10 mouse cellular contexts compared by ENCODE assay signal in the genomic region with DNA sequence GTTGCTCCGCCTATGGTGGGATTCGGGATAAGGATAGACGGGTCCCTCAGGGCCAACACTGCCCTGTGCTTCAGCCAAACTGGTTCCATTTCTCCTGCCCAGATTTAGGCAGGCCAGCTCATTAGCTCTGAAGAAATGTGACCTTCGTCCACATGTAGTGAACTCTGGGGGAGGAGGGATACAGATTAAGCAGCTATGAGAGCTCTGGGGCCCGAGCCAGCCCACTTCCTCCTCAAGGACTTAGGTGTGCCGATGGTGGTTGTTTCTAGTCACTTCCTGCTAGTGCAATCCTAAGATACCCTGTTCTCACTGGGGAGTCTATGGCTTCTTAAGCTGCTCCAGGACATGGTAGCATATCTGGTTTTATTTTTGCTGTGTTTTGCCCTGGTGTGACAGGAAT. TPM values are rescaled to one million over a fixed set of nuclear protein-coding genes. Genes with fewer than 3 reads are reported as not detected.
A peak's percentile ranks its signal among the peaks of the same experiment; 100 is the strongest.
DNase-seq lines count a peak whose midpoint lies in the region; ATAC-seq and TF ChIP-seq lines count a peak whose summit lies in the region.
"Had no signal": no experiment of that assay in that cellular context is flagged by ENCODE, and none has a peak within 500 bp of the region (broad histone marks: within the 10 kb centered on the region; RNA-seq: fewer than 3 reads in every experiment).

No protein-coding gene starts in this region.

- dilution Hi-C loops in CH12.LX (cut with MboI; ENCODE audit: extremely low pct_ligation_motif_present, extremely low pct_unique_long_range_greater_than_20kb, low sequenced_read_pairs), result no loop called here

- peak; percentile 84 for DNase-seq in kidney, adult 2 months
- DNase-seq in kidney, postnatal 14 days, result no peak
- DNase-seq in CH12.LX (ENCODE audit: extremely low read depth), result peak; percentile 38
- DNase-seq in kidney, postnatal 36 days, result peak; percentile 72 to 81
- DNase-seq in left cerebral cortex, postnatal 14 days (ENCODE audit: low spot score in 2 of 2), result no peak
- no peak for DNase-seq in left cerebral cortex, postnatal 10 days (ENCODE audit: extremely low spot score in 1 of 2, low spot score in 2 of 2)

- H3K9ac ChIP-seq in CH12.LX (ENCODE audit: insufficient read depth, low read depth), result no peak overlapping the region
- no peak overlapping the region for H3K9ac ChIP-seq in hindbrain, embryonic 13.5 days

- no peak overlapping the region for H3K4me2 ChIP-seq in CH12.LX (ENCODE audit: insufficient read depth, low read depth, poor library complexity, severe bottlenecking)
- no peak overlapping the region for H3K4me2 ChIP-seq in hindbrain, embryonic 13.5 days

- no peaks in the 10 kb centered on the region for H3K79me2 ChIP-seq in CH12.LX (replicated peaks; ENCODE audit: control insufficient read depth, extremely low read depth, insufficient read depth, poor library complexity, severe bottlenecking)

- H3K4me3 ChIP-seq in kidney, adult 2 months (ENCODE audit: insufficient read depth, low read depth, low read length), result no peak overlapping the region
- H3K4me3 ChIP-seq in CH12.LX (replicated peaks in 1 of 3; ENCODE audit: low read depth in 2 of 3, low read length in 2 of 3, poor library complexity in 1 of 3), result no peak overlapping the region
- H3K4me3 ChIP-seq in small intestine, adult 2 months (ENCODE audit: low read depth, low read length), result no peak overlapping the region
- H3K4me3 ChIP-seq in hindbrain, embryonic 13.5 days, result no peak overlapping the region
- H3K4me3 ChIP-seq: heart, adult 2 months had no signal

- no peak for TF ChIP-seq CTCF in kidney, adult 2 months (conservative IDR thresholded peaks at IDR 0.05; ENCODE audit: insufficient read depth, insufficient read length, low read depth, low read length)
- no peak for TF ChIP-seq CTCF in CH12.LX (conservative IDR thresholded peaks at IDR 0.05 in 1 of 2, IDR thresholded peaks at IDR 0.05 in 1 of 2; ENCODE audit: low read depth in 2 of 2, low read length in 2 of 2)
- TF ChIP-seq CTCF in small intestine, adult 2 months (IDR thresholded peaks at IDR 0.05; ENCODE audit: extremely low read depth, insufficient read length, insufficient replicate concordance, low read depth, low read length), result no peak

- intact Hi-C loops in left cerebral cortex, postnatal 14 days (cut with DNase I), result no loop called here
- intact Hi-C loops in left cerebral cortex, postnatal 10 days (cut with DNase I), result no loop called here

- TF ChIP-seq EP300 in CH12.LX (IDR thresholded peaks at IDR 0.05; ENCODE audit: low read length), result no peak

- peaks cover 34% of the 10 kb centered on the region for H3K4me1 ChIP-seq in kidney, adult 2 months (ENCODE audit: control insufficient read depth, insufficient read depth, low read length)
- H3K4me1 ChIP-seq in CH12.LX (ENCODE audit: control insufficient read depth in 1 of 2, insufficient read depth in 2 of 2), result peaks cover 8 to 40% of the 10 kb centered on the region in 2 experiments
- peaks cover 42% of the 10 kb centered on the region for H3K4me1 ChIP-seq in small intestine, adult 2 months (ENCODE audit: control insufficient read depth, insufficient read depth, insufficient read length, low read length)
- H3K4me1 ChIP-seq in hindbrain, embryonic 13.5 days (replicated peaks), result no peaks in the 10 kb centered on the region

- no peaks in the 10 kb centered on the region for H3K36me3 ChIP-seq in kidney, adult 2 months (ENCODE audit: control insufficient read depth, insufficient read depth, low read length)
- H3K36me3 ChIP-seq in CH12.LX (replicated peaks in 1 of 2; ENCODE audit: control insufficient read depth in 1 of 2, insufficient read depth in 1 of 2, low read length in 1 of 2), result peaks cover 5 to 35% of the 10 kb centered on the region in 2 experiments
- H3K36me3 ChIP-seq in small intestine, adult 2 months (ENCODE audit: control insufficient read depth, insufficient read depth, low read length), result peaks cover 21% of the 10 kb centered on the region
- no peaks in the 10 kb centered on the region for H3K36me3 ChIP-seq in hindbrain, embryonic 13.5 days

- no peak for ATAC-seq in hindbrain, embryonic 13.5 days (ENCODE audit: low FRiP score)

- TF ChIP-seq RAD21 in CH12.LX (IDR thresholded peaks at IDR 0.05; ENCODE audit: low read depth, low read length), result no peak

- H3K9me3 ChIP-seq in CH12.LX (replicated peaks; ENCODE audit: low read length), result no peaks in the 10 kb centered on the region
- no peaks in the 10 kb centered on the region for H3K9me3 ChIP-seq in hindbrain, embryonic 13.5 days
- H3K9me3 ChIP-seq: G1E had no signal

- peak overlapping the region; percentile 4 for H3K27ac ChIP-seq in kidney, adult 2 months (ENCODE audit: insufficient read depth, low read depth, low read length)
- H3K27ac ChIP-seq in CH12.LX (ENCODE audit: insufficient read depth, low read depth), result no peak overlapping the region
- peak overlapping the region; percentile 51 for H3K27ac ChIP-seq in small intestine, adult 2 months (ENCODE audit: insufficient read depth, low read depth, low read length)
- H3K27ac ChIP-seq in hindbrain, embryonic 13.5 days, result no peak overlapping the region
- H3K27ac ChIP-seq: heart, adult 2 months had no signal

- in situ Hi-C loops in CH12.LX (cut with MboI; ENCODE audit: low pct_ligation_motif_present, low pct_unique_long_range_greater_than_20kb, low sequenced_read_pairs), result no loop called here

- H3K27me3 ChIP-seq in kidney, adult 2 months (replicated peaks; ENCODE audit: control insufficient read depth, insufficient read depth, low read length), result no peaks in the 10 kb centered on the region
- no peaks in the 10 kb centered on the region for H3K27me3 ChIP-seq in CH12.LX (replicated peaks)
- no peaks in the 10 kb centered on the region for H3K27me3 ChIP-seq in small intestine, adult 2 months (ENCODE audit: control insufficient read depth, insufficient read depth, low read length)
- H3K27me3 ChIP-seq in hindbrain, embryonic 13.5 days, result no peaks in the 10 kb centered on the region

- no peak for TF ChIP-seq POLR2A in kidney, adult 2 months (IDR thresholded peaks at IDR 0.05; ENCODE audit: low read depth, low read length)
- TF ChIP-seq POLR2A in CH12.LX (IDR thresholded peaks at IDR 0.05; ENCODE audit: low read depth, low read length), result no peak
- TF ChIP-seq POLR2A in small intestine, adult 2 months (IDR thresholded peaks at IDR 0.05; ENCODE audit: low read depth, low read length), result no peak

- WGBS in kidney, adult 2 months, result 24% methylated on average over 6 of the region's 6 CpGs
- 19% methylated on average over 6 of the region's 6 CpGs for WGBS in small intestine, adult 2 months
- WGBS in hindbrain, embryonic 13.5 days, result 86% methylated on average over 6 of the region's 6 CpGs

TF ChIP-seq in CH12.LX, 34 proteins besides CTCF, POLR2A, EP300 and RAD21:
- no peak for TF ChIP-seq JUND (conservative IDR thresholded peaks at IDR 0.05; ENCODE audit: low read depth, low read length)
- TF ChIP-seq POLR2AphosphoS2 (IDR thresholded peaks at IDR 0.05; ENCODE audit: low read depth, low read length), result no peak
- no peak for TF ChIP-seq CHD1 (IDR thresholded peaks at IDR 0.05; ENCODE audit: low read depth, low read length)
- no peak for TF ChIP-seq USF1 (IDR thresholded peaks at IDR 0.05; ENCODE audit: low read depth, low read length)
- no peak for TF ChIP-seq ZNF384 (IDR thresholded peaks at IDR 0.05; ENCODE audit: low read depth, low read length)
- no peak for TF ChIP-seq USF2 (conservative IDR thresholded peaks at IDR 0.05; ENCODE audit: low read depth, low read length)

RNA-seq across cellular contexts. Expression of a gene that starts 16.3 kb away (rescaled TPM):
- 68.6 and 81.9 TPM in 2 replicates for polyA plus RNA-seq in kidney, adult 2 months (2012; rRNA removed)
- total RNA-seq in CH12.LX (2012; rRNA removed) (11.2 and 12.8 TPM in 2 replicates), CH12.LX (2014; rRNA removed) (5.8 and 6.2 TPM in 2 replicates)
- 16.0 and 16.4 TPM in 2 replicates for polyA plus RNA-seq in CH12.LX (2012; ENCODE audit: insufficient read length, low read depth)
- 195 and 289 TPM in 2 replicates for polyA plus RNA-seq in small intestine, adult 2 months (2012; rRNA removed)
- 1 to 10 TPM; 7.2 to 7.4 TPM for total RNA-seq in left cerebral cortex, postnatal 14 days (2021)
- polyA plus RNA-seq in hindbrain, embryonic 13.5 days (2015; fragmentation: Nextera tagmentation; extraction: Ambion mirVana), result 4.2 and 5.7 TPM in 2 replicates
- total RNA-seq in left cerebral cortex, postnatal 10 days (2021), result 10 to 100 TPM in 1 of 2 experiments, 1 to 10 TPM in 1; 6.7 to 10.8 TPM

RNA-seq across cellular contexts. Expression of a gene that starts 33.2 kb away (rescaled TPM):
- 159 and 170 TPM in 2 replicates for polyA plus RNA-seq in kidney, adult 2 months (2012; rRNA removed)
- total RNA-seq in CH12.LX (2012; rRNA removed) (39.1 and 42.5 TPM in 2 replicates), CH12.LX (2014; rRNA removed) (39.1 and 41.9 TPM in 2 replicates)
- 24.7 and 26.0 TPM in 2 replicates for polyA plus RNA-seq in CH12.LX (2012; ENCODE audit: insufficient read length, low read depth)
- polyA plus RNA-seq in small intestine, adult 2 months (2012; rRNA removed), result 139 and 169 TPM in 2 replicates
- total RNA-seq in left cerebral cortex, postnatal 14 days (2021), result 10 to 100 TPM; 39.1 to 40.3 TPM
- 48.2 and 50.9 TPM in 2 replicates for polyA plus RNA-seq in hindbrain, embryonic 13.5 days (2015; fragmentation: Nextera tagmentation; extraction: Ambion mirVana)
- 10 to 100 TPM; 31.6 to 33.5 TPM for total RNA-seq in left cerebral cortex, postnatal 10 days (2021)

Comparison
In these comparisons a context has a peak if more than half of its experiments do, and no peak if none do; other contexts are left out.
1. DNase-seq: peak in kidney, adult 2 months (single experiment), CH12.LX (single experiment) and kidney, postnatal 36 days (2 of 2); none in kidney, postnatal 14 days (single experiment), left cerebral cortex, postnatal 14 days (0 of 2) and left cerebral cortex, postnatal 10 days (0 of 2).
2. H3K27ac ChIP-seq: peak in kidney, adult 2 months (single experiment) and small intestine, adult 2 months (single experiment); none in CH12.LX (single experiment) and hindbrain, embryonic 13.5 days (single experiment).